Mouse (Mus musculus): Measurements from ENCODE around the gene Elovl7. TPM values are rescaled to one million over a fixed set of nuclear protein-coding genes. Genes with fewer than 3 reads are reported as not detected.

Gene Elovl7
- polyA plus RNA-seq, 1 experiment = 20.9 TPM

DNA sequence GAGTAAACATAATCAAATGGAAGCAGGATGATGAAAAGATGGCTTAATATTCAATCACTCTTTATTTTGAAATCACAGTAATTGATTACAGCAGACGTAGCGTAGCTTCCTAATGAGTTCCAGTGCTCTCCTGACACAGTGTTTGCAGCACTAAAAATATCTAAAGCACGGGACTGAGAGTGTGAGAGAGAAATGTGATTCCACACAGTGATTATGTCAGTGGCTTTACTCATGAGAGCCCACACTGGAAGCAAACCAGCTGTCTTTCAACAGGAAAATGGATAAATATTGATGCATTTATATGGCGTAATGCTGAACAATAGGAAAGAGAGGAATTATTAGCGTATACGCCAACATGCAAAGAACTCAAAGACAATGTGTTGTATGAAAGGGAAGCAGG is 64.4 kb downstream of the Elovl7 start:
- DNase-seq = no peak

DNA sequence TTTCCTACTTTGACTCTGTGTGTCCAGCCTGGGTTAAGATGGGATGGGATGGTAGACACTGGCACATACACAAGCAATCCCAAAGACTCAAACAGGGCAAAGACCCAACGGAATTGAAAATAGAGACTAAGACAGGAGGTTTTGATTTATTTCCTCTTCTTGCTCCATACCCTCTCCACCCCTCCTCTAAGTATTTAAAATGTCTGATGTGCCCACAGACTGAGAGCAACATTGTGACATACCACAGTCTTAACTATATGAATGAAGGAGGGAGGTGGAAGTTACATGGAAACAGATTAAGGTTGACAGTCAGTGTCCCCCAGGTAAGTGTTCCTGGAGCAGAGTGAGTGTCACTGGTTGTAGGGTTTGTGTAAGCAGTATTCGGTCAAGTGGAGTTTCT is 70.1 kb downstream of the Elovl7 start:
- 92% methylated on average over 2 of the region's 2 CpGs for WGBS
- no peaks in the 10 kb centered on the region for H3K4me1 ChIP-seq (ENCODE audit: control insufficient read depth, insufficient read depth, low read length)
- H3K36me3 ChIP-seq (ENCODE audit: control insufficient read depth, insufficient read depth, low read length) = peaks cover 2% of the 10 kb centered on the region; the same call in 1 of the 2 replicates
- H3K27ac ChIP-seq (ENCODE audit: insufficient read depth, low read depth, low read length) = no peak overlapping the region
- no peaks in the 10 kb centered on the region for H3K27me3 ChIP-seq (replicated peaks; ENCODE audit: control insufficient read depth, insufficient read depth, low read length)
- no peak overlapping the region for H3K4me3 ChIP-seq (ENCODE audit: insufficient read depth, low read depth, low read length)
- TF ChIP-seq CTCF (conservative IDR thresholded peaks at IDR 0.05; ENCODE audit: insufficient read depth, insufficient read length, low read depth, low read length) = no peak
- TF ChIP-seq POLR2A (IDR thresholded peaks at IDR 0.05; ENCODE audit: low read depth, low read length) = no peak
- DNase-seq = no peak

More for the DNA sequence above, 64.4 kb downstream of the Elovl7 start:
- no peaks in the 10 kb centered on the region for H3K27me3 ChIP-seq (replicated peaks; ENCODE audit: control insufficient read depth, insufficient read depth, low read length)
- 81% methylated on average over 6 of the region's 6 CpGs for WGBS
- H3K4me1 ChIP-seq (ENCODE audit: control insufficient read depth, insufficient read depth, low read length) = peaks cover 5% of the 10 kb centered on the region; the same call in 1 of the 2 replicates
- no peak for TF ChIP-seq POLR2A (IDR thresholded peaks at IDR 0.05; ENCODE audit: low read depth, low read length)
- TF ChIP-seq CTCF (conservative IDR thresholded peaks at IDR 0.05; ENCODE audit: insufficient read depth, insufficient read length, low read depth, low read length) = no peak
- H3K4me3 ChIP-seq (ENCODE audit: insufficient read depth, low read depth, low read length) = no peak overlapping the region
- no peaks in the 10 kb centered on the region; the same call in 1 of the 2 replicates for H3K36me3 ChIP-seq (ENCODE audit: control insufficient read depth, insufficient read depth, low read length)
- no peak overlapping the region for H3K27ac ChIP-seq (ENCODE audit: insufficient read depth, low read depth, low read length)

DNA sequence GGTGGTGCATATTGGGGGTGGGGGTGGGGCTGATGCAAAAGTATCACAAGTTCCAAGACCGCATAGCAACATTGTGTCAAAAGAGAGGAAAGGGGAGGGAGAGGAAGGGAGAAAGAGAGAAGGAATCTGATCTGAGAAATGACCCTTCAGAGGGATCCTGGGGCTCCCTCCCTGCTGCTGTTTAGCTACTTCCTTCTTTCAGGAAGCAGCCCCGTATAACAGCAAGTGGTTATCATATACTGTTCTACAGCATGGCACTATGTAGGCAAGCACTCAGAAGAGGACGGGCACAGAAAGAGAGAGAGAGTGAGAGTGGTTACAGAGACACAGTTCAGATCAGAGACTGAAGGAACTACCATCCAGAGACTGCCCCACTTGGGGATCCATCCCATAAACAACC is 73.7 kb downstream of the Elovl7 start:
- Histone ChIP-seq H3K27me3 (replicated peaks; ENCODE audit: control insufficient read depth, insufficient read depth, low read length) (no peaks in the 10 kb centered on the region), H3K36me3 (ENCODE audit: control insufficient read depth, insufficient read depth, low read length) (peaks cover 2% of the 10 kb centered on the region; the same call in 1 of the 2 replicates), H3K4me3 (ENCODE audit: insufficient read depth, low read depth, low read length) (no peak overlapping the region), H3K27ac (ENCODE audit: insufficient read depth, low read depth, low read length) (no peak overlapping the region), H3K4me1 (ENCODE audit: control insufficient read depth, insufficient read depth, low read length) (no peaks in the 10 kb centered on the region)
- DNase-seq = no peak
- TF ChIP-seq POLR2A (IDR thresholded peaks at IDR 0.05; ENCODE audit: low read depth, low read length) = no peak
- no peak for TF ChIP-seq CTCF (conservative IDR thresholded peaks at IDR 0.05; ENCODE audit: insufficient read depth, insufficient read length, low read depth, low read length)
- WGBS = 64% methylated on average over 3 of the region's 3 CpGs

DNA sequence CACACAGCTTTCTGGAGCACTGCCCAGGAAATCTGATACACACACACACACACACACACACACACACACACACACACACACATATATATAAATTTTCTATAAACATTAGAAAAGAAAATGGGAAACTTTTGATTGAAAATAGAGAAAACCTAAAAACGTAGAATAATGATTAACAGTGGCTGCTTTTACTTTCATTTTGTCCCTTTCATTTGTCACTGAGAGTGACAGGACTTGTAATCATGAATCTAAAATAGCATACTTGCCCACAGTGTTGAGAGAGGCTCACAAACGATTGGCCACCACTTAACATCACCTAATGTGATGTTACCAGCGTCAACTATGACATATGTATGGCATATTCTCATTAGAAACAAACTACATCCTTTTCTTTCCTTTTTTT is 75.2 kb downstream of the Elovl7 start:
- no peak for DNase-seq
- Histone ChIP-seq H3K36me3 (ENCODE audit: control insufficient read depth, insufficient read depth, low read length) (peaks cover 2% of the 10 kb centered on the region; the same call in 1 of the 2 replicates), H3K4me3 (ENCODE audit: insufficient read depth, low read depth, low read length) (no peak overlapping the region), H3K4me1 (ENCODE audit: control insufficient read depth, insufficient read depth, low read length) (no peaks in the 10 kb centered on the region), H3K27me3 (replicated peaks; ENCODE audit: control insufficient read depth, insufficient read depth, low read length) (no peaks in the 10 kb centered on the region), H3K27ac (ENCODE audit: insufficient read depth, low read depth, low read length) (no peak overlapping the region)
- TF ChIP-seq POLR2A (IDR thresholded peaks at IDR 0.05; ENCODE audit: low read depth, low read length) = no peak
- 76% methylated on average over 3 of the region's 3 CpGs for WGBS

DNA sequence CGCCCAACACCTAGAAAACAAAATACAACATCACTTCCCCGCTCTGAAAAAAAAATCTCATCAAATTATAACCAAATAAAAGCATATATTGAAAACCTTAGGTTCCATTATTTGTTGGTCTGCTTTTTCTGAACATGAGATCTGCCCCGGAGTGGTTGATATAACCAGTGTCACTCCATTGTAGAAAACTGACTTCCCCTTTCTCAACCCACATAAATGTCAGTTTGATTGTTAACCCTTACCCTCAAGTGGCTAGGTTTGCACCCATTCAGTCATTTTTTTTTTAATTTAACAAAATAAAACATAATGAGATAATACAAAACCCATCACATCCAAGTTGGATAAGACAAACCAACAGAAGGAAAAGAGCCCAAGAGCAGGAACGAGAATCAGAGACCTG is 76.1 kb downstream of the Elovl7 start:
- no peak overlapping the region for H3K27ac ChIP-seq (ENCODE audit: insufficient read depth, low read depth, low read length)
- H3K4me3 ChIP-seq (ENCODE audit: insufficient read depth, low read depth, low read length) = no peak overlapping the region
- DNase-seq = no peak
- no peaks in the 10 kb centered on the region for H3K4me1 ChIP-seq (ENCODE audit: control insufficient read depth, insufficient read depth, low read length)
- WGBS = 91% methylated on average over 4 of the region's 4 CpGs
- TF ChIP-seq POLR2A (IDR thresholded peaks at IDR 0.05; ENCODE audit: low read depth, low read length) = no peak
- no peak for TF ChIP-seq CTCF (conservative IDR thresholded peaks at IDR 0.05; ENCODE audit: insufficient read depth, insufficient read length, low read depth, low read length)
- H3K27me3 ChIP-seq (replicated peaks; ENCODE audit: control insufficient read depth, insufficient read depth, low read length) = no peaks in the 10 kb centered on the region
- H3K36me3 ChIP-seq (ENCODE audit: control insufficient read depth, insufficient read depth, low read length) = peaks cover 2% of the 10 kb centered on the region; the same call in 1 of the 2 replicates

DNA sequence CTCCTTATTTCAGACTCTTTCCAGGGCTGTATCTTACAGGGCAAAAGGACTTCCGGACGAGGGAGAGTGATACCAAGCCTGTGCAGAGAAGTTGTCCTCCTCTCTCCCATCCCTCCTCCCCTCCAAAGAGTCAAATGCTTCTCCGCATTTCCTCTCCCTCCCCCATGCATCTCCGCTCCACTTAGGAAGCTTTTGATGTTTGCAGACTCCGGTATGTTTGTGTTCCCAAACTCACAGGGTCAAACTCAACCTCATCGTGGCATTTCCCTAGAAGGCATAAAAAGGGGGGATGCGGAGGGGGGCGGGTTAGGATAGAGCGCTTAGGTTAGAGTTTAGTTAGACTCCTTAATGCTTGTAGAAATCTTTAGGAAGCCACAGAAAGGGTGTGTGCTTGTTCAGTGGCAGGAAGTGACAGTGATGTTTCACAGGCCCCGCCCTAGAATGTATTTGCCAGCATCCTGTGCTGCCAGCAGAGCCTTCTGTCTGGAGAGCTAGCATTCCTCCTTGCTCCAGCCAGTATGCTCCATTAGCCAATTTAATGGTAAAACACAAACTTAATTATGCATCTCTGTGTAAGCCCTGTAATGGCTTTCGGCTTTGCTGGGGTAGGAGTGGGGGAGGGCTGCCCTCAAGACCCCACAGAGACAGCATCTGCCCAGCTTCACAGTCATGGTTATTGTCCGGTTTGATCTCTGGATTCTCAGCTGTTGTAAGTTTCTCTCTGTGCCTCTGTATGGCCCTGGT is 83.3 kb downstream of the Elovl7 start:
- Histone ChIP-seq H3K27me3 (replicated peaks; ENCODE audit: control insufficient read depth, insufficient read depth, low read length) (no peaks in the 10 kb centered on the region; the same call in 1 of the 2 replicates), H3K27ac (ENCODE audit: insufficient read depth, low read depth, low read length) (no peak overlapping the region), H3K4me1 (ENCODE audit: control insufficient read depth, insufficient read depth, low read length) (peaks cover 4% of the 10 kb centered on the region; the same call in 1 of the 2 replicates), H3K36me3 (ENCODE audit: control insufficient read depth, insufficient read depth, low read length) (no peaks in the 10 kb centered on the region), H3K4me3 (ENCODE audit: insufficient read depth, low read depth, low read length) (peak overlapping the region; percentile 1; the same call in 1 of the 2 replicates)
- DNase-seq = peak; percentile 36
- TF ChIP-seq CTCF (conservative IDR thresholded peaks at IDR 0.05; ENCODE audit: insufficient read depth, insufficient read length, low read depth, low read length) (no peak), POLR2A (IDR thresholded peaks at IDR 0.05; ENCODE audit: low read depth, low read length) (no peak)
- WGBS = 15% methylated on average over 12 of the region's 12 CpGs

DNA sequence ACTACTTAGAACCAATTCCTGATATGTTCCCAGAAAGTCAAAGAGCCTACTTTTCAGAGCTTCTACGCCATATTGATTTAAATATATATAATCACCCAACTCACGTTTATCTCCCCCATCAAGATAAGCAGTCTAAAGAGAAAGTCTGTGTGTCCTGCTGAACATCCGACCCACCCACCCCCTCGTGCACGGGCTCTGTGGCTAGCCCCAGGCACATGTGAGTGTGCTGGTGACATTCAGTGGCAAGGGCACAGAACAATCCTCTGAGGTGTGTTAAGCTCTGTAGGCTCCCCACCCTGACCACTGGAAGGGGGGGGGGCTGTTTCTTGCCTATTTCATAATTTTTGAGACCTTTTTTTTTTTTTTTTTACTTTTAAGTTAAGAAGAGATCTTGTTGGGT is 84.0 kb downstream of the Elovl7 start:
- Histone ChIP-seq H3K27ac (ENCODE audit: insufficient read depth, low read depth, low read length) (no peak overlapping the region), H3K4me3 (ENCODE audit: insufficient read depth, low read depth, low read length) (no peak overlapping the region), H3K27me3 (replicated peaks; ENCODE audit: control insufficient read depth, insufficient read depth, low read length) (no peaks in the 10 kb centered on the region; the same call in 1 of the 2 replicates), H3K36me3 (ENCODE audit: control insufficient read depth, insufficient read depth, low read length) (no peaks in the 10 kb centered on the region), H3K4me1 (ENCODE audit: control insufficient read depth, insufficient read depth, low read length) (peaks cover 4% of the 10 kb centered on the region; the same call in 1 of the 2 replicates)
- no peak for DNase-seq
- TF ChIP-seq POLR2A (IDR thresholded peaks at IDR 0.05; ENCODE audit: low read depth, low read length) = no peak
- no peak for TF ChIP-seq CTCF (conservative IDR thresholded peaks at IDR 0.05; ENCODE audit: insufficient read depth, insufficient read length, low read depth, low read length)
- 63% methylated on average over 5 of the region's 5 CpGs for WGBS
